Mouse (Mus musculus): ENCODE data around the gene Nobox. TPM values are rescaled to one million over a fixed set of nuclear protein-coding genes. Genes with fewer than 3 reads are reported as not detected.

Nobox gene
- polyA plus RNA-seq, 1 experiment from 2014 or later: not detected

DNA sequence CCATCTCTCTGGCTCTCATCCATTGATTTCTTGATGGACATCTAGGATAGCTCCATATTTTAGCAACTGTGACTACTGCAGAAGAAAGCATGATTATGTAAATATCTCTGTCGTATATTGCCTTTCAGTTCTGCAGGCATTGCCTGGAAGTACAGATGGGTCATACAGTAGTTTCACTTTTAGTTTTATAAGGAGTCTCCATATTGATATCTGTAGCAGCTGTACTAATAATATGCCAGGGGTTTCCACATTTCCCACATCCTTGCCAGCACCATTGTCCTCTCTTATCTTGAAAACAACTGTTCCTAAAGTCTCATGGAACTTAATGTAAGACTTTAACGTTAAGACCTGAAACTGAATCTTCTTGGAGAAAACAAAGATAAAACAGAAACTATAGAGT, 48.6 kb downstream of the Nobox start:
- Histone ChIP-seq H3K9me3 (replicated peaks) (no peaks in the 10 kb centered on the region), H3K27me3 (ENCODE audit: low read depth, poor library complexity, severe bottlenecking) (peaks cover 17% of the 10 kb centered on the region; the same call in 1 of the 2 replicates), H3K4me3 (no peak overlapping the region), H3K27ac (no peak overlapping the region), H3K4me1 (peaks cover 7% of the 10 kb centered on the region), H3K36me3 (no peaks in the 10 kb centered on the region)
- no peak for DNase-seq (ENCODE audit: low spot score)
- WGBS: 72% methylated on average over 2 of the region's 2 CpGs

DNA sequence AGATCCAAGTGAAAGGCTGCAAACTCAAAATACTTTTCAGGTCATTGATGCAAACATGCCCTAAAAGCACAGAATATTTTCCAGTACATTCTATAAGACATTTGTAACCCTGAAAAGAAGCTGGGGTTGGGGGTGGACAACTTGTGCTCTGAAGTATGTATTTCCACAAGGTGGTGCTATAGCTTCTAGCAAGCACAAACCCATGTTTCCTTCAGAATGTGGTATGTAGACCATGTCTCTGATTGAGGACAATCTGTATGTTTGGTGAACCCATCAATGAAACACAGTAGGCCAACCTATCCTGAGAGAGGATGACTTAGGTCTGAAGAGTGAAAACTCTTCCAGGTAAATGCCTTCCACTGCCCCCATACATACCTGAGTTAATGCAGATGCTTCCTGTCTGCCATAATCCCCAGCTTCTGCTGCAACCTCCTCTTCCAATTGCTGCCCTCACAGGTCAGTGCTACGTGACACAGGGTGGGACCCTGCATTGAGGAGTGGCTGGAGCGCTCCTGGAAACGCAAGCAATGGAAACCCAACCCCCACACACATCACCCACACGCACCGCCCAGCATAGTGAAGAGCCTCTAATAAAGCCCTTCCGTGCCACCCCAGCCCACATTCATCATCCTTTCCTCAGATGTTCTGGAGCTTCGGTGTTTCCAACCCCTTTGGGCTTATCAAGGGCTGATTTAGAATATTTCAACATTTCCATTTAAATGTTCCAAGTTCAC, 55.0 kb downstream of the Nobox start:
- H3K27me3 ChIP-seq (ENCODE audit: low read depth, poor library complexity, severe bottlenecking): no peaks in the 10 kb centered on the region
- no peaks in the 10 kb centered on the region for H3K4me1 ChIP-seq
- H3K4me3 ChIP-seq: no peak overlapping the region
- H3K27ac ChIP-seq: no peak overlapping the region
- no peak for DNase-seq (ENCODE audit: low spot score)
- WGBS: 61% methylated on average over 7 of the region's 7 CpGs
- no peaks in the 10 kb centered on the region for H3K9me3 ChIP-seq (replicated peaks)
- H3K36me3 ChIP-seq: no peaks in the 10 kb centered on the region

Other genes starting within 250 kb of the Nobox start
- gene Olfr441, start 203.2 kb downstream of the Nobox start, polyA plus RNA-seq (2016; fragmentation: Nextera tagmentation; extraction: Ambion mirVana): not detected in 2 replicates
- not detected in 2 replicates for gene Olfr237-ps1, start 163.0 kb downstream of the Nobox start, polyA plus RNA-seq (2016; fragmentation: Nextera tagmentation; extraction: Ambion mirVana)
- not detected in 2 replicates for gene Olfr437, start 146.3 kb downstream of the Nobox start, polyA plus RNA-seq (2016; fragmentation: Nextera tagmentation; extraction: Ambion mirVana)
- gene Olfr13, start 137.4 kb downstream of the Nobox start, polyA plus RNA-seq (2016; fragmentation: Nextera tagmentation; extraction: Ambion mirVana): not detected in 2 replicates
- not detected in 2 replicates for gene Olfr435, start 112.4 kb downstream of the Nobox start, polyA plus RNA-seq (2016; fragmentation: Nextera tagmentation; extraction: Ambion mirVana)
- not detected in 2 replicates for gene Olfr434, start 96.5 kb downstream of the Nobox start, polyA plus RNA-seq (2016; fragmentation: Nextera tagmentation; extraction: Ambion mirVana)
- gene Olfr47, start 78.0 kb downstream of the Nobox start, polyA plus RNA-seq (2016; fragmentation: Nextera tagmentation; extraction: Ambion mirVana): not detected in 2 replicates
- 6.9 and 8.1 TPM in 2 replicates for gene Arhgef5, start 44.0 kb downstream of the Nobox start, polyA plus RNA-seq (2016; fragmentation: Nextera tagmentation; extraction: Ambion mirVana)